Mouse (Mus musculus): ENCODE measurements around the gene Hacd3.
"Not testable (repeated sequence)": the region's sequence is repeated elsewhere in the genome, so short reads cannot be mapped to it uniquely, and the experiment has no call there.

The Hacd3 gene

DNA sequence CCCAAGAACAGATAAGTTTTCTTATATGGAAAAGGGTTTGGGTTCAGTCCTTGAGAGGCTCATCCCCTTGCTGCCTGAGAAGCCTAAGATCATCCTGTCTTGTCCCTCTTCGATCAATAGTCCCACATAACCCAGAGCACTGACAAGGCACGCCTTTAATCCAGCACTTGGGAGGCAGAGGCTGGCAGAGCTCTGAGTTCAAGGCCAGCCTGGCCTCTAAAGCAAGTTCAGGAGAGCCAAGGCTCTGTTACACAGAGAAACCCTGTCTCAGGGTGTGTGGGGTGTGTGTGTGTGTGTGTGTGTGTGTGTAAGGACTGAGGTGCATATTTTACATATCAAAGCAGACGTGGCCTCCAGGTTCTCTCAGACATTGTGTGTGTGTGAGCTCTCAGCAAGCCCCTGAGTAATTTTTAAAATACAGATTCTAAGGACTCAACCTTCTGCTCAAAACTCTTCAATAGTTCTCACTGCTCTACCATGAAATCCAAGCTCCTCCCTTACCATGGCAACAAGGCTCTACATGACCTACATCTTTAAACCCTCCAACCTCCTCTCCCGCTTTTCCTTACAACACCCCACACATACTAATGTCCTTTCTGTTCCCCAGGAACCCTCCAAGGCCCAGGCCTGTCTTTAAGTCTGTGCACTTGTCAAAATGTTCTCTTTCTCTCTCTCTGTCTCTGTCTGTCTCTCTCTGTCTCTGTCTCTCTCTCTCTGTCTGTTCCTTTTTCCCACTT lies 5.1 kb downstream of the Hacd3 start:
- DNase-seq = no peak

DNA sequence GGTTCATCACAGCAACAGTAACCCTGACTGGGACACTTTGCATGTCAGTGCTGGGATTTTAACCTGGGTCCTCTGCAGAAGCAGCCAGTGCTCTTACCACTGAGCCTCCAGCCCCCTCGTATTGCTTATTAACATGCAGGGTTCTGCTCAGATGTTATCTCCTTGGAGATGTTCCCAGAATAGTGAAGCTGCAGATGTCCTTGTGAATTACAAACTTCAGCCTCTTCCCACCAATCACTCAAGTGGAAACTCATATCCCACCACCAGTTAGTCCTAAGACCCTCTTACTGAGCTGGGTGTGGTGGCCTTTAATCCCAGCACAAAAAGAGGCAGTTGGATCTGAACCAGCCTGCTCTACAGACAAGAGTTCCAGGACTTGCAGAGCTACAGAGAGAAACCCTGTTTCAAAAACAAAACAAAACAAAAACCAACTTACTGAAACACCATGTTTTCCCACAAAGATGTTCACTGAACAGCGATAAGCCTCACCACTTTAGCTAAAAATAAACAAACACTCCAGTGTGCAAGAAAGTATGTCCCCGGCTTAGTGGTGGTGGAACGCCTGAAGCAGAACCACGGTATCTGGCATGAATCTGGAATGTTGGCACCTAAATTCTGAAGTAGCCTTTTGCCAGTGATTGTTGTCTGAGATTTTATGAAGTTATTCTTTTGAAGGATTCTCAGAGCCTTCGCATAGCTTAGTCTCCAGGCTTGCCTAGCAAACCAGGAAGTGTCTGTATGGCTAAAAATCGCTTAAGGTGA lies 5.9 kb downstream of the Hacd3 start:
- DNase-seq = no peak

- DNase-seq = peak; percentile 25
Observed at GRCm38 (mm10) chr9:65011304-65011703, 10.2 kb downstream of the Hacd3 start.

- no peak for DNase-seq
Observed at GRCm38 (mm10) chr9:65010632-65011031, 10.9 kb downstream of the Hacd3 start.

- no peak for DNase-seq
Observed at GRCm38 (mm10) chr9:65005737-65006136, 15.8 kb downstream of the Hacd3 start.

DNA sequence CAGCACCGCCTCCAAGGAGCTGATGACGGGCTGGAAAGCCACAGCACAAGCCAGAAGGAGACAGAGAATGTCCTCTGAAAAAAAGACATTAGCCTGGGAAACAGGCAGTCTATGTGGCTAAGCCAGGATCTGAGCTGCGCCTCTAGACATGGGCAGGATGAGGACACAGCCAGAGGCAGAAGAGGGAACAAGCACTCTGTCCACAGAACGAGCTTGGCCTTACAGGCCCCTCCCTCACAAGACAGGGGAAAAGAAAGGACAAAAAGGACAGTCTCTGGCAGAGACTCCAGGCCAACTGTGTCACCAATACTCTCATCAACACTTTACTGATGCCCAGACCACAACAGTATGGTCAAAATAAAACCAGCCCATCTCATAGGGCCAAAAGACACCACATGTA lies 20.0 kb downstream of the Hacd3 start:
- no peak for DNase-seq

GRCm38 (mm10) chr9:64995464-64995863 lies 26.0 kb downstream of the Hacd3 start:
- DNase-seq = not testable (repeated sequence)

GRCm38 (mm10) chr9:64990291-64990690 lies 31.2 kb downstream of the Hacd3 start:
- no peak for DNase-seq

DNA sequence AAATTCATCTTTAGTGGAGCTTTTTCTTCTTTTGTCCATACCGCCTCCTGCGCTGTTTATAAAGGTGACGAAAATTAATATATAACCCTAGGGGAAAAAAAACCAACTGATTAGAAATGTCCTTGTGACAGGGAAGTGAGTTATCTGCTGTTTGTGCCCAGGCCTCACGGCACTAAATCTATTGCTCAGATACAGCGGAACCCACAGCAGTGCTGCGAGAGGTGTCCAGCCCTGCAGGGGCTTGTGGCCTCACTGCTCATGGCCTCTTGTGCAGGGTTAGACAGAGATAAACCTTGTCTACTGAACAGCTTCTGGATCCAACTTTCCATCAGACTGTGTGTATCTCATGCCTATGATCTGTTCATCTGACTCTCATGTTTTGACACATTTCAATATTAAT lies 33.0 kb downstream of the Hacd3 start:
- DNase-seq = no peak

GRCm38 (mm10) chr9:64987651-64988050 lies 33.8 kb downstream of the Hacd3 start:
- DNase-seq = no peak

DNA sequence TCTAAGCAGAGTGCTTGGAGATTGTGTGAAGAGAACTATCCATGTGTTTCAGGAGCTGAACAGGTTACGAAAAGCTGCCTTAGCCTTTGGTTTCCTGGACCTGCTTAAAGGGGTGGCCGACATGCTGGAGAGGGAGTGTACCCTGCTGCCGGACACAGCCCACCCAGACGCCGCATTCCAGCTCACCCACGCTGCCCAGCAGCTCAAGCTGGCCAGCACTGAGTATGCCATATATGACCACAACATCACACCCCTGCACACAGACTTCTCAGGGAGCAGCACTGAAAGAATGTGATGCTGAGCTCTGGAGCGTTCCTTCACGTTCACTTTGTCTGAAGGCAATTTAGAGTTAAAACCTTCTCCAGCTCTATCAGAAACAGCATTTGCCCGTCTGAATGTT lies 35.7 kb downstream of the Hacd3 start:
- DNase-seq = no peak

DNA sequence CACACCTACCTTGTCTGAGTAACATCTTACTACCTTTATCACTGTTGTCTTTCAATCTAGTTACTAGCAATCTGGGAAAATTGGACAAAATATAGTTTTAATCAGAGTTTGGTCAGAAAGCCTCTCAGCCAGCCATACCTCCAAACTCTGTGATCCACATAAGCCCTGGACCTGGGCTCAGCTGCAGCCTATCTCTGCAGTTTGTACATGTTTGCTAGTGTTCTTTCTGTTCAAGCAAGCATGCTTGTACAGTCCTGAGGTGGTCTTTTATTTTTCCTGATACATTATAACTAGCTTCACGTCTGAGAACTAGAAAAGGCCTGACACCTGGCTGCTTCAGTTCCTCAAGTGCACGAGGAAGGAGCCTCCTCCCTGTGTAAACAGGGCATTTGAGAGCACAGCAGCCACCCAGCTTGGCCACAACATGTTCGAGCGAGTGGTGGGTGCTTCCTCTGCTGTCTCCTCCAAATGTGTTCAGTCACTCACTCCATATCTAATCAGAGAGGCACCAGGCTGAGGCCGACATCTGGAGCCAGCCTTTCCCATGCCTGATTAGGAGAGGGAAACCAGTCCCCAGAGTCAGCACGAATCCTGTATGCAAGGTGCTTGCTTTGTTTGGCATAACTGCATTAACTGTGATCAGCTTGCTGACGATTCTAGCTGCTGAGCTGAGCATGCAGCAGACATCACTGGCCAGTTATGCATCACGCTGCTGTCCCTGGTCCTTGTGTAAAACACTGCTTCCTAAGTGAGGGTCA lies 36.3 kb downstream of the Hacd3 start:
- no peak for DNase-seq

DNA sequence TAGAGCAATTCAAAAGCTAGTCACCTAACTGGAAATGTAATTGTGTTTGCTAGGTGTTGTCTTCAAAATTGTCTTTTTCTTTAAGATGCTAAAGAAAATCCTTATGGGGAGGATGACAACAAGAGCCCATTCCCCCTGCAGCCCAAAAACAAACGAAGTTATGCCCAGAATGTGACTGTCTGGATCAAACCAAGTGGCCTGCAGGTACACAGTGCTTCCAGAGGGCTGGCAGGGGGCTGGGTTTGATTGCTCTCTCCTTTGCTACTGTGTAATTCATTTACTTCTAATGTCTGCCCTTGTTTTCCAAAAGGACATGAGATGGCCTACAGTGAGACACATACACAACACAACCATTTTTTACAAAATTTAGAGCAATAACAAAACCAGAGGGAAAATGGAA lies 39.6 kb downstream of the Hacd3 start:
- DNase-seq = no peak

- DNase-seq = no peak
Observed at GRCm38 (mm10) chr9:64980548-64980947, 40.9 kb downstream of the Hacd3 start.

GRCm38 (mm10) chr9:64960978-64961320 lies 60.5 kb downstream of the Hacd3 start:
- DNase-seq = no peak

DNA sequence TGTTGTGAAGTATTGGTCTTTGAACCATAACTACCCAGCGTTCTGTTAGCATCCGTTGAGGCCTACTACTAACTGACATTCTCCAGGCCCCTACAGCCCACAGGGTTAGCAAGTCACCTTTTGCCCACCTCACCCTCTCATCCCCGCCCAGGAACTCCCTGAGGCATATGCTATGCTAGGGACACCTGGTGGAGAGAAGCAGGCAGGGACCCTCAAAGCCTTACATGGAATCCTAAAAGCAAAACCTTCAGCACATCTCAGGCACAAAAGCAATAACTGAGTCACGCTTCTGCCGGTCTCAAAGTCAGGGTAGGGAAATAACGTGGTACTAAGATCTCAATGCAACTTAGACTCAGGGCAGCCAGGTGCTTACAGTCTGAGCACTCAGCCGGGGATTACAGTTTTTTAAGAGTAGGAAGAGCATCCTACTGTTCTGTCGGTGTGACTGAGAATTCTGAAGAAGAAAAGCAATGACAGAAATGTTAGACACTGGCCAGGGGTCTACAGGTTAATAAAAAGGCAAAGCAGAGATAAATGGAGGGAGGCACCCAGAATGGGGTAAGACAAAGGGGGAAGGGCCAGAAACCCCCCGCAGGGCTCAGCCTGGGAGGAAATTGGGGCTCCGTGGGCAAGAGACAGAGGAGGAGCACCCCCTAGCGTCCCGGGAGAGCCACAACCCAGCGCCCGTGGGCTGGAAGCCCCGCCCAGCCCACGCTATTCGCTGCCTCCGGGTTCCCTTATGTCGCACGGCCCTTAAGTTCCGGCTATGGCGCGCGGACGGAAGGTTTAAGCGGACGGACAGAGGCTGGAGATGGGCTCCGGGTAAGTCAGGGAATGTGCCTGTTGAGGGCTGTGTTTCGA lies 61.1 kb downstream of the Hacd3 start, which contains the start of gene Ints14:
Ints14 (plus strand) TSS at position 789 of the 861 bp plus-strand sequence.
- DNase-seq = peak; percentile 97

- DNase-seq = no peak
Observed at GRCm38 (mm10) chr9:64957276-64957675, 64.2 kb downstream of the Hacd3 start.

DNA sequence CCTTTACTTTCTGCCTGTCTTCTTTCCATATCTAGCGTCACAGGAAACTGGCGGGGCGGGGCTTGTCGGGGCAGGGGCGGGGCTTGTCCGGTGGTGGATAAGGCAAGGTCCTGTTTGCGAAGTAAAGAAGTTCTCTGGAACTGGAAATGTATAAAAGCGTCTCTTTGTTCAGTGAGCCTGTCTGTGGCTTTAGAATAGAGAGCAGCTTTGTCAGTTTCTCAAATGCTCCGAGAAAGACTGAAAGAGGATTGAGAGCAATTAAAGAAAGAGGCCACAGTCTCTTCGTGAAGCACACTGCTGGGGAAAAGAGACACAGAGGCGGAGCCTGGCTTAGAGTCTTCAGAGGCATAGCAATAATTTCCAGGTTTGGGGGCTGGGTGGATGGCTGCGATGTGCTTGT lies 65.2 kb downstream of the Hacd3 start:
- DNase-seq = peak; percentile 42

- no peak for DNase-seq
Observed at GRCm38 (mm10) chr9:64953190-64953589, 68.3 kb downstream of the Hacd3 start.

- DNase-seq = no peak
Observed at GRCm38 (mm10) chr9:64952055-64952454, 69.4 kb downstream of the Hacd3 start.

- no peak for DNase-seq
Observed at GRCm38 (mm10) chr9:64951161-64951657, 70.3 kb downstream of the Hacd3 start, which contains the start of gene Slc24a1. Gene Slc24a1, minus strand, starts transcription at chr9:64951607.

GRCm38 (mm10) chr9:64947483-64948095 lies 73.9 kb downstream of the Hacd3 start:
- no peak for DNase-seq
